Mouse (Mus musculus) kidney, adult 2 months (tissue): Measurements from ENCODE around the gene Mnt.

ENCODE experiments used
- CTCF ChIP-seq: fragments of 200-500 bp; conservative IDR thresholded peaks from 2 replicates; pipeline ENCODE4 v1.5.1; 2011; ENCODE audit warnings: low read depth, mild to moderate bottlenecking, control low read depth, low read length, moderate library complexity, mixed read lengths; ENCODE audit not compliant: insufficient read depth, insufficient read length
- POLR2A ChIP-seq: fragments of 200-500 bp; IDR thresholded peaks from one replicate; pipeline ENCODE4 v1.6.1; 2011; ENCODE audit warnings: low read depth, low read length, control low read depth

- TF ChIP-seq POLR2A (no peak), CTCF (no peak)
These were observed 1.7 kb upstream of the Mnt start for GRCm38 (mm10) chr11:74828965-74829550.
